Mouse (Mus musculus) midbrain, embryonic 12.5 days (tissue): ENCODE measurements around the gene Kif21a. TPM values are rescaled to one million over a fixed set of nuclear protein-coding genes. Genes with fewer than 3 reads are reported as not detected.

Experiments used
- ATAC-seq: fragments of 200-750 bp; cut with Nextera tagmentation; 2 replicates; pipeline ENCODE4 v1.8.0; 2017; ENCODE audit warnings: low read depth, moderate TSS enrichment, moderate library complexity; ENCODE audit not compliant: low FRiP score
- H3K27ac ChIP-seq: fragments of 300-500 bp; sonication (generic); replicated peaks from 2 replicates; pipeline ENCODE4 v1.5.1; 2016; ENCODE audit warnings: mild to moderate bottlenecking
- H3K27me3 ChIP-seq: fragments of 300-500 bp; sonication (generic); 2 replicates; pipeline ENCODE4 v1.6.1; 2016; ENCODE audit warnings: mild to moderate bottlenecking
- H3K36me3 ChIP-seq: fragments of 300-500 bp; sonication (generic); 2 replicates; pipeline ENCODE4 v1.6.1; 2016
- H3K4me1 ChIP-seq: fragments of 300-500 bp; sonication (generic); 2 replicates; pipeline ENCODE4 v1.6.1; 2016
- H3K4me2 ChIP-seq: fragments of 300-500 bp; sonication (generic); replicated peaks from 2 replicates; pipeline ENCODE4 v1.6.1; 2016; ENCODE audit warnings: mild to moderate bottlenecking, moderate library complexity
- H3K4me3 ChIP-seq: fragments of 300-500 bp; sonication (generic); 2 replicates; pipeline ENCODE4 v1.5.1; 2016; ENCODE audit warnings: mild to moderate bottlenecking
- H3K9ac ChIP-seq: fragments of 300-500 bp; sonication (generic); replicated peaks from 2 replicates; pipeline ENCODE4 v1.6.1; 2016; ENCODE audit warnings: mild to moderate bottlenecking, moderate library complexity
- H3K9me3 ChIP-seq: fragments of 300-500 bp; sonication (generic); 2 replicates; pipeline ENCODE4 v1.6.1; 2016; ENCODE audit warnings: mild to moderate bottlenecking
- WGBS: fragments of 180-500 bp; shearing (Covaris S2); methylation state at CpG from one replicate; pipeline ENCODE4 v1.1.7; 2016; 5-methylcytosine and 5-hydroxymethylcytosine counted together
- polyA plus RNA-seq: library from polyadenylated mRNA; unstranded; fragments of >200 nt; fragmentation: Nextera tagmentation; extraction: Ambion mirVana; gene quantifications from 2 replicates; pipeline ENCODE4 v1.2.1, GENCODE M21; 2016

Kif21a gene
- polyA plus RNA-seq, 1 experiment from 2014 or later: 60.3 TPM

- no peaks in the 10 kb centered on the region for H3K9me3 ChIP-seq
- 0 out of 2 replicates have a peak, but pooled peaks cover 7% of the 10 kb centered on the region for H3K36me3 ChIP-seq
- peak; percentile 73 for ATAC-seq
- H3K4me2 ChIP-seq: peak overlapping the region; percentile 44
- WGBS: 8% methylated on average over 23 of the region's 23 CpGs
- H3K27me3 ChIP-seq: no peaks in the 10 kb centered on the region
- peak overlapping the region; percentile 19; the same call in 1 of the 2 replicates for H3K4me3 ChIP-seq
- peak overlapping the region; percentile 98 for H3K27ac ChIP-seq
- H3K9ac ChIP-seq: peak overlapping the region; percentile 52
- peaks cover 70% of the 10 kb centered on the region for H3K4me1 ChIP-seq
Measured at GRCm38 (mm10) chr15:91017261-91018160, 32.2 kb downstream of the Kif21a start.

GRCm38 (mm10) chr15:91016366-91016765 lies 33.4 kb downstream of the Kif21a start:
- peak overlapping the region; percentile 21; the same call in 1 of the 2 replicates for H3K4me2 ChIP-seq
- no peaks in the 10 kb centered on the region for H3K27me3 ChIP-seq

GRCm38 (mm10) chr15:91012793-91013580 lies 36.8 kb downstream of the Kif21a start:
- H3K9ac ChIP-seq: no peak overlapping the region
- H3K36me3 ChIP-seq: no peaks in the 10 kb centered on the region
- H3K4me2 ChIP-seq: peak overlapping the region; percentile 4; the same call in 1 of the 2 replicates
- no peaks in the 10 kb centered on the region for H3K27me3 ChIP-seq
- 3% methylated on average over 6 of the region's 6 CpGs for WGBS
- H3K4me1 ChIP-seq: peaks cover 71% of the 10 kb centered on the region
- H3K27ac ChIP-seq: peak overlapping the region; percentile 86
- ATAC-seq: peak; percentile 14
- no peak overlapping the region for H3K4me3 ChIP-seq
- H3K9me3 ChIP-seq: no peaks in the 10 kb centered on the region

More at GRCm38 (mm10) chr15:91016366-91016765, 33.4 kb downstream of the Kif21a start:
- WGBS: 48% methylated on average over 12 of the region's 12 CpGs
- Histone ChIP-seq H3K9ac (no peak overlapping the region), H3K9me3 (no peaks in the 10 kb centered on the region), H3K27ac (peak overlapping the region; percentile 98), H3K4me1 (peaks cover 77% of the 10 kb centered on the region), H3K36me3 (0 out of 2 replicates have a peak, but pooled peaks cover 6% of the 10 kb centered on the region), H3K4me3 (no peak overlapping the region)
- no peak for ATAC-seq

GRCm38 (mm10) chr15:91010218-91010617 lies 39.5 kb downstream of the Kif21a start:
- Histone ChIP-seq H3K9ac (no peak overlapping the region), H3K27me3 (no peaks in the 10 kb centered on the region), H3K4me2 (0 out of 2 replicates have a peak overlapping the region, but pooled peaks have one; percentile 14), H3K9me3 (no peaks in the 10 kb centered on the region), H3K27ac (peak overlapping the region; percentile 66), H3K4me3 (no peak overlapping the region), H3K36me3 (no peaks in the 10 kb centered on the region), H3K4me1 (peaks cover 47% of the 10 kb centered on the region)
- no peak for ATAC-seq
- 25% methylated on average over 4 of the region's 4 CpGs for WGBS

- Histone ChIP-seq H3K4me1 (peaks cover 29% of the 10 kb centered on the region), H3K36me3 (no peaks in the 10 kb centered on the region)
- 86% methylated on average over 13 of the region's 13 CpGs for WGBS
Measured at GRCm38 (mm10) chr15:91007123-91007830, 42.5 kb downstream of the Kif21a start.

GRCm38 (mm10) chr15:91004726-91005125 lies 45.0 kb downstream of the Kif21a start:
- WGBS: 91% methylated on average over 7 of the region's 7 CpGs
- Histone ChIP-seq H3K36me3 (no peaks in the 10 kb centered on the region), H3K27ac (no peak overlapping the region), H3K4me3 (no peak overlapping the region), H3K27me3 (no peaks in the 10 kb centered on the region), H3K4me2 (no peak overlapping the region), H3K9me3 (no peaks in the 10 kb centered on the region), H3K9ac (no peak overlapping the region), H3K4me1 (peaks cover 27% of the 10 kb centered on the region)
- ATAC-seq: no peak

More at GRCm38 (mm10) chr15:91007123-91007830, 42.5 kb downstream of the Kif21a start:
- Histone ChIP-seq H3K4me3 (no peak overlapping the region), H3K27me3 (no peaks in the 10 kb centered on the region), H3K9me3 (no peaks in the 10 kb centered on the region), H3K4me2 (no peak overlapping the region), H3K9ac (no peak overlapping the region), H3K27ac (no peak overlapping the region)
- ATAC-seq: no peak

- H3K4me1 ChIP-seq: peaks cover 38% of the 10 kb centered on the region
- H3K4me2 ChIP-seq: peak overlapping the region; percentile 37
- no peak overlapping the region for H3K4me3 ChIP-seq
Measured at GRCm38 (mm10) chr15:91001037-91001616, 48.6 kb downstream of the Kif21a start.

GRCm38 (mm10) chr15:91000280-91001036 lies 49.3 kb downstream of the Kif21a start:
- 30% methylated on average over 21 of the region's 21 CpGs for WGBS
- no peaks in the 10 kb centered on the region for H3K27me3 ChIP-seq
- peak; percentile 50; the same call in 1 of the 2 replicates for ATAC-seq
- peak overlapping the region; percentile 37 for H3K4me2 ChIP-seq
- H3K9ac ChIP-seq: no peak overlapping the region; the same call in 1 of the 2 replicates
- peaks cover 16% of the 10 kb centered on the region for H3K36me3 ChIP-seq
- no peak overlapping the region for H3K4me3 ChIP-seq
- H3K4me1 ChIP-seq: peaks cover 38% of the 10 kb centered on the region
- no peaks in the 10 kb centered on the region for H3K9me3 ChIP-seq
- H3K27ac ChIP-seq: peak overlapping the region; percentile 79

More at GRCm38 (mm10) chr15:91001037-91001616, 48.6 kb downstream of the Kif21a start:
- no peaks in the 10 kb centered on the region for H3K9me3 ChIP-seq
- no peak overlapping the region; the same call in 1 of the 2 replicates for H3K9ac ChIP-seq
- peak overlapping the region; percentile 79 for H3K27ac ChIP-seq
- peaks cover 12% of the 10 kb centered on the region for H3K36me3 ChIP-seq
- ATAC-seq: peak; percentile 39; the same call in 1 of the 2 replicates
- 30% methylated on average over 10 of the region's 10 CpGs for WGBS
- no peaks in the 10 kb centered on the region for H3K27me3 ChIP-seq

- Histone ChIP-seq H3K4me1 (peaks cover 5% of the 10 kb centered on the region; the same call in 1 of the 2 replicates), H3K27me3 (no peaks in the 10 kb centered on the region), H3K27ac (no peak overlapping the region), H3K4me2 (no peak overlapping the region), H3K4me3 (no peak overlapping the region), H3K36me3 (peaks cover 62% of the 10 kb centered on the region), H3K9me3 (no peaks in the 10 kb centered on the region), H3K9ac (no peak overlapping the region)
- ATAC-seq: no peak
- WGBS: 71% methylated on average over 2 of the region's 2 CpGs
Measured at GRCm38 (mm10) chr15:90992871-90993270, 56.9 kb downstream of the Kif21a start.

- Histone ChIP-seq H3K36me3 (peaks cover 62% of the 10 kb centered on the region), H3K9ac (no peak overlapping the region), H3K27me3 (no peaks in the 10 kb centered on the region), H3K4me1 (no peaks in the 10 kb centered on the region), H3K27ac (no peak overlapping the region), H3K4me3 (no peak overlapping the region), H3K4me2 (no peak overlapping the region), H3K9me3 (no peaks in the 10 kb centered on the region)
- 91% methylated on average over 14 of the region's 14 CpGs for WGBS
- ATAC-seq: no peak
Measured at GRCm38 (mm10) chr15:90992388-90992787, 57.4 kb downstream of the Kif21a start.
